Mouse (Mus musculus) G1E (cell line): ENCODE results near the gene Myt1l. TPM values are rescaled to one million over a fixed set of nuclear protein-coding genes. Genes with fewer than 3 reads are reported as not detected.

Source experiments
- ATAC-seq: 2 replicates; pipeline ENCODE4 v1.8.0; 2016; ENCODE audit warnings: mild to moderate bottlenecking; ENCODE audit not compliant: insufficient number of reproducible peaks, poor library complexity, low FRiP score, severe bottlenecking; ENCODE audit errors: extremely low read depth
- DNase-seq: peaks from one replicate; pipeline ENCODE4 v3.0.0; 2012; ENCODE audit warnings: low spot score
- H3K27me3 ChIP-seq: 2 replicates; pipeline ENCODE4 v1.6.1; 2012; ENCODE audit warnings: mild to moderate bottlenecking, low read length, inconsistent platforms; ENCODE audit not compliant: insufficient read depth
- H3K36me3 ChIP-seq: replicated peaks from 2 replicates; pipeline ENCODE3; 2012; ENCODE audit warnings: mild to moderate bottlenecking, inconsistent platforms
- H3K4me1 ChIP-seq: 2 replicates; pipeline ENCODE4 v1.6.1; 2012; ENCODE audit warnings: low read depth, low read length, inconsistent platforms, mixed read lengths; ENCODE audit not compliant: insufficient read depth
- H3K4me3 ChIP-seq: 2 replicates; pipeline ENCODE4 v1.5.1; 2012; ENCODE audit warnings: low read depth, mild to moderate bottlenecking, inconsistent platforms, low read length, moderate library complexity, mixed read lengths
- H3K9me3 ChIP-seq: replicated peaks from 2 replicates; pipeline ENCODE4 v1.6.1; 2012; ENCODE audit warnings: inconsistent platforms
- CTCF ChIP-seq: IDR thresholded peaks from 2 replicates; pipeline ENCODE4 v1.5.1; 2012; ENCODE audit warnings: low read depth, low read length, inconsistent platforms, mixed read lengths
- GATA1 ChIP-seq: IDR thresholded peaks from 2 replicates; pipeline ENCODE4 v1.6.1; 2012; ENCODE audit warnings: borderline replicate concordance, low read length, inconsistent platforms, mixed read lengths
- GATA2 ChIP-seq: IDR thresholded peaks from 2 replicates; pipeline ENCODE4 v1.6.1; 2012; ENCODE audit warnings: low read depth, low read length, inconsistent platforms, borderline replicate concordance
- POLR2AphosphoS5 ChIP-seq: IDR thresholded peaks from 2 replicates; pipeline ENCODE4 v1.6.1; 2012; ENCODE audit warnings: low read depth, low read length, inconsistent platforms; ENCODE audit not compliant: insufficient replicate concordance
- TAL1 ChIP-seq: conservative IDR thresholded peaks from 2 replicates; pipeline ENCODE4 v1.6.1; 2012; ENCODE audit warnings: low read depth, low read length, inconsistent platforms, mixed read lengths
- polyA plus RNA-seq: library from polyadenylated mRNA; stranded (reverse); fragments of >175 nt; gene quantifications from 2 replicates; pipeline ENCODE4 v1.2.3, GENCODE M21; 2012
- total RNA-seq, 2 experiments: library from RNA; stranded (forward) in 1 of 2; stranded (reverse) in 1 of 2; fragments of 200-1000 nt in 1 of 2; fragments of >200 nt in 1 of 2; fragmentation: Nextera tagmentation in 1 of 2; gene quantifications; 2 replicates each; pipeline ENCODE4 v1.2.3; 2014 to 2017

The Myt1l gene
- total and polyA plus RNA-seq, 3 experiments = 0.33 TPM; not detected in 2

- no peaks in the 10 kb centered on the region for H3K36me3 ChIP-seq
- DNase-seq (no peak), ATAC-seq (no peak)
- H3K9me3 ChIP-seq = peaks cover 66% of the 10 kb centered on the region
- H3K27me3 ChIP-seq = no peaks in the 10 kb centered on the region
- no peak for TF ChIP-seq TAL1
- TF ChIP-seq POLR2AphosphoS5 = no peak
- TF ChIP-seq GATA2 = no peak
- TF ChIP-seq GATA1 = no peak
- TF ChIP-seq CTCF = no peak
- no peaks in the 10 kb centered on the region for H3K4me1 ChIP-seq
- H3K4me3 ChIP-seq = no peak overlapping the region
Observed at GRCm38 (mm10) chr12:29958637-29959036, 430.5 kb downstream of the Myt1l start.

GRCm38 (mm10) chr12:29961041-29961440 lies 432.9 kb downstream of the Myt1l start:
- Histone ChIP-seq H3K27me3 (no peaks in the 10 kb centered on the region), H3K9me3 (peaks cover 80% of the 10 kb centered on the region), H3K4me3 (no peak overlapping the region), H3K4me1 (no peaks in the 10 kb centered on the region), H3K36me3 (no peaks in the 10 kb centered on the region)
- ATAC-seq (no peak), DNase-seq (no peak)
- no peak for TF ChIP-seq CTCF
- no peak for TF ChIP-seq POLR2AphosphoS5
- TF ChIP-seq GATA2 = no peak
- no peak for TF ChIP-seq GATA1
- no peak for TF ChIP-seq TAL1

- H3K27me3 ChIP-seq = no peaks in the 10 kb centered on the region
- no peaks in the 10 kb centered on the region for H3K36me3 ChIP-seq
- no peaks in the 10 kb centered on the region for H3K4me1 ChIP-seq
- peaks cover 58% of the 10 kb centered on the region for H3K9me3 ChIP-seq
- DNase-seq = no peak
- no peak overlapping the region for H3K4me3 ChIP-seq
- TF ChIP-seq GATA2 (no peak), POLR2AphosphoS5 (no peak), CTCF (no peak), GATA1 (no peak), TAL1 (no peak)
- no peak for ATAC-seq
Observed at GRCm38 (mm10) chr12:29965016-29965415, 436.8 kb downstream of the Myt1l start.

GRCm38 (mm10) chr12:29971795-29972464 lies 443.7 kb downstream of the Myt1l start:
- Histone ChIP-seq H3K36me3 (no peaks in the 10 kb centered on the region), H3K27me3 (no peaks in the 10 kb centered on the region), H3K4me3 (no peak overlapping the region), H3K9me3 (peaks cover 34% of the 10 kb centered on the region), H3K4me1 (no peaks in the 10 kb centered on the region)
- TF ChIP-seq GATA2 = no peak
- no peak for TF ChIP-seq POLR2AphosphoS5
- TF ChIP-seq TAL1 = no peak
- TF ChIP-seq CTCF = no peak
- no peak for TF ChIP-seq GATA1
- ATAC-seq (no peak), DNase-seq (no peak)

- ATAC-seq (no peak), DNase-seq (no peak)
- H3K27me3 ChIP-seq = no peaks in the 10 kb centered on the region
- no peaks in the 10 kb centered on the region for H3K4me1 ChIP-seq
- H3K36me3 ChIP-seq = no peaks in the 10 kb centered on the region
- H3K9me3 ChIP-seq = peaks cover 34% of the 10 kb centered on the region
- no peak overlapping the region for H3K4me3 ChIP-seq
- TF ChIP-seq TAL1 = no peak
- TF ChIP-seq GATA1 = no peak
- TF ChIP-seq CTCF = no peak
- TF ChIP-seq GATA2 = no peak
- no peak for TF ChIP-seq POLR2AphosphoS5
Observed at GRCm38 (mm10) chr12:29972533-29972932, 444.3 kb downstream of the Myt1l start.
